Mouse (Mus musculus): ENCODE measurements around the gene Spsb2.

GRCm38 (mm10) chr6:124812848-124813247 lies 4.4 kb downstream of the Spsb2 start:
- TF ChIP-seq CTCF (IDR thresholded peaks at IDR 0.05; ENCODE audit: control insufficient read depth, insufficient read depth, low read length) (no peak), POLR2A (IDR thresholded peaks at IDR 0.05; ENCODE audit: borderline replicate concordance, control insufficient read depth, low read depth, low read length) (no peak)
